Mouse (Mus musculus): ENCODE measurements around the gene Man1a2.

GRCm38 (mm10) chr3:100572571-100573183 is 112.6 kb downstream of the Man1a2 start:
- TF ChIP-seq USF1 (IDR thresholded peaks at IDR 0.05; ENCODE audit: low read depth) = no peak
- no peak for TF ChIP-seq POLR2A (IDR thresholded peaks at IDR 0.05; ENCODE audit: insufficient read length, low read depth)
- no peak for TF ChIP-seq TCF3 (IDR thresholded peaks at IDR 0.05; ENCODE audit: insufficient read length, low read depth)
- TF ChIP-seq TCF12 (IDR thresholded peaks at IDR 0.05; ENCODE audit: insufficient read depth, poor library complexity, severe bottlenecking) = no peak
- no peak for TF ChIP-seq MYOD1 (IDR thresholded peaks at IDR 0.05; ENCODE audit: control insufficient read depth in 1 of 3, insufficient read length in 2 of 3, low read depth in 2 of 3)
- no peak for TF ChIP-seq SRF (IDR thresholded peaks at IDR 0.05; ENCODE audit: control insufficient read depth, insufficient read length, low read depth)
- no peak for TF ChIP-seq POLR2AphosphoS2 (IDR thresholded peaks at IDR 0.05; ENCODE audit: insufficient read length, low read depth)
- no peak for TF ChIP-seq MAX (IDR thresholded peaks at IDR 0.05; ENCODE audit: low read depth)
- TF ChIP-seq CEBPB (IDR thresholded peaks at IDR 0.05; ENCODE audit: insufficient read depth, poor library complexity, severe bottlenecking) = no peak
- TF ChIP-seq MYOG (IDR thresholded peaks at IDR 0.05; ENCODE audit: control insufficient read depth in 1 of 3, insufficient read depth in 1 of 3, insufficient read length in 2 of 3, low read depth in 2 of 3) = no peak
